Mouse (Mus musculus) liver, embryonic 11.5 days (tissue): ENCODE data around the gene Mfsd12. TPM values are rescaled to one million over a fixed set of nuclear protein-coding genes. Genes with fewer than 3 reads are reported as not detected.

Source experiments
- ATAC-seq: fragments of 200-750 bp; cut with Nextera tagmentation; replicated peaks from 2 replicates; pipeline ENCODE4 v1.8.0; 2017; ENCODE audit warnings: moderate number of reproducible peaks, mild to moderate bottlenecking, moderate TSS enrichment, moderate library complexity; ENCODE audit not compliant: low FRiP score
- DNase-seq: peaks from one replicate; pipeline ENCODE4 v3.0.0-alpha.2; 2017; ENCODE audit warnings: low spot score
- H3K27ac ChIP-seq: fragments of 300-500 bp; sonication (generic); 2 replicates; pipeline ENCODE4 v1.5.1; 2014; ENCODE audit warnings: mild to moderate bottlenecking, low read depth, low read length, control low read depth
- H3K27me3 ChIP-seq: fragments of 300-500 bp; sonication (generic); replicated peaks from 2 replicates; pipeline ENCODE4 v1.6.1; 2014; ENCODE audit warnings: low read length, mixed read lengths; ENCODE audit not compliant: control insufficient read depth, insufficient read depth
- H3K36me3 ChIP-seq: fragments of 300-500 bp; sonication (generic); 2 replicates; pipeline ENCODE4 v1.6.1; 2014; ENCODE audit warnings: mild to moderate bottlenecking, low read length, moderate library complexity, mixed read lengths; ENCODE audit not compliant: control insufficient read depth, insufficient read depth
- H3K4me1 ChIP-seq: fragments of 300-500 bp; sonication (generic); replicated peaks from 2 replicates; pipeline ENCODE4 v1.6.1; 2014; ENCODE audit warnings: low read length, mixed read lengths; ENCODE audit not compliant: control insufficient read depth, insufficient read depth
- H3K4me2 ChIP-seq: fragments of 300-500 bp; sonication (generic); 2 replicates; pipeline ENCODE4 v1.6.1; 2014; ENCODE audit warnings: mild to moderate bottlenecking, control low read depth, moderate library complexity
- H3K4me3 ChIP-seq: fragments of 300-500 bp; sonication (generic); 2 replicates; pipeline ENCODE4 v1.5.1; 2014; ENCODE audit warnings: low read depth, low read length, control low read depth
- H3K9ac ChIP-seq: fragments of 300-500 bp; sonication (generic); 2 replicates; pipeline ENCODE4 v1.6.1; 2014; ENCODE audit warnings: low read depth, low read length, control low read depth
- H3K9me3 ChIP-seq: fragments of 300-500 bp; sonication (generic); 2 replicates; pipeline ENCODE4 v1.6.1; 2016; ENCODE audit warnings: low read length, inconsistent platforms, mixed read lengths; ENCODE audit not compliant: control insufficient read depth
- WGBS: fragments of 180-500 bp; shearing (Covaris S2); extraction: QIAGEN DNeasy Blood & Tissue Kit; methylation state at CpG from one replicate; pipeline ENCODE4 v1.1.7; 2014; 5-methylcytosine and 5-hydroxymethylcytosine counted together
- polyA plus RNA-seq: library from polyadenylated mRNA; unstranded; fragments of >200 nt; fragmentation: Nextera tagmentation; extraction: Ambion mirVana; gene quantifications from 2 replicates; pipeline ENCODE4 v1.2.1, GENCODE M21; 2014

Gene Mfsd12
- polyA plus RNA-seq, 1 experiment from 2014 or later, result 11.2 TPM

GRCm38 (mm10) chr10:81378553-81379182 lies 21.4 kb downstream of the Mfsd12 start:
- ATAC-seq, result peak; percentile 92
- Histone ChIP-seq H3K27ac (peak overlapping the region; percentile 81), H3K9ac (peak overlapping the region; percentile 68), H3K4me2 (peak overlapping the region; percentile 80), H3K4me3 (peak overlapping the region; percentile 92), H3K27me3 (no peaks in the 10 kb centered on the region), H3K9me3 (no peaks in the 10 kb centered on the region), H3K36me3 (peaks cover 14% of the 10 kb centered on the region), H3K4me1 (peaks cover 42% of the 10 kb centered on the region)
- under 1% methylated on average over 46 of the region's 46 CpGs for WGBS
- peak; percentile 100 for DNase-seq

- peaks cover 10% of the 10 kb centered on the region for H3K36me3 ChIP-seq
- peak overlapping the region; percentile 80 for H3K4me2 ChIP-seq
- H3K4me1 ChIP-seq, result peaks cover 42% of the 10 kb centered on the region
- 55% methylated on average over 3 of the region's 3 CpGs for WGBS
- no peak for ATAC-seq
- peak overlapping the region; percentile 92 for H3K4me3 ChIP-seq
- H3K27ac ChIP-seq, result peak overlapping the region; percentile 81
- no peaks in the 10 kb centered on the region for H3K27me3 ChIP-seq
- DNase-seq, result no peak
- no peaks in the 10 kb centered on the region for H3K9me3 ChIP-seq
- H3K9ac ChIP-seq, result peak overlapping the region; percentile 68
Measured at GRCm38 (mm10) chr10:81379183-81379553, 21.9 kb downstream of the Mfsd12 start.

GRCm38 (mm10) chr10:81379809-81380378 lies 22.6 kb downstream of the Mfsd12 start:
- H3K4me2 ChIP-seq, result peak overlapping the region; percentile 1; the same call in 1 of the 2 replicates
- H3K9me3 ChIP-seq, result no peaks in the 10 kb centered on the region
- no peak for DNase-seq
- H3K27me3 ChIP-seq, result no peaks in the 10 kb centered on the region
- H3K4me1 ChIP-seq, result peaks cover 43% of the 10 kb centered on the region
- no peak overlapping the region for H3K27ac ChIP-seq
- 0 out of 2 replicates have a peak overlapping the region, but pooled peaks have one; percentile 8 for H3K9ac ChIP-seq
- WGBS, result 62% methylated on average over 6 of the region's 6 CpGs
- no peak for ATAC-seq
- peaks cover 10% of the 10 kb centered on the region for H3K36me3 ChIP-seq
- H3K4me3 ChIP-seq, result no peak overlapping the region

- no peaks in the 10 kb centered on the region for H3K9me3 ChIP-seq
- peaks cover 13% of the 10 kb centered on the region; the same call in 1 of the 2 replicates for H3K36me3 ChIP-seq
- H3K4me3 ChIP-seq, result no peak overlapping the region
- H3K27me3 ChIP-seq, result no peaks in the 10 kb centered on the region
- H3K4me2 ChIP-seq, result peak overlapping the region; percentile 31
- peak overlapping the region; percentile 78 for H3K27ac ChIP-seq
- ATAC-seq, result peak; percentile 47
- WGBS, result 35% methylated on average over 5 of the region's 5 CpGs
- no peak for DNase-seq
- H3K4me1 ChIP-seq, result peaks cover 44% of the 10 kb centered on the region
- peak overlapping the region; percentile 39 for H3K9ac ChIP-seq
Measured at GRCm38 (mm10) chr10:81382039-81382438, 24.7 kb downstream of the Mfsd12 start.

- H3K36me3 ChIP-seq, result peaks cover 25% of the 10 kb centered on the region
- H3K4me2 ChIP-seq, result peak within 1 kb of the TSS; percentile 94
- DNase-seq, result peak; percentile 98
- ATAC-seq, result peak; percentile 86
- H3K4me3 ChIP-seq, result peak within 1 kb of the TSS; percentile 78
- H3K27ac ChIP-seq, result peak within 1 kb of the TSS; percentile 85
- H3K9me3 ChIP-seq, result no peaks in the 10 kb centered on the region
- H3K9ac ChIP-seq, result peak within 1 kb of the TSS; percentile 86
- peaks cover 45% of the 10 kb centered on the region for H3K4me1 ChIP-seq
- H3K27me3 ChIP-seq, result no peaks in the 10 kb centered on the region
- 6% methylated on average over 54 of the region's 54 CpGs for WGBS
Measured at GRCm38 (mm10) chr10:81383802-81384604, 26.7 kb downstream of the Mfsd12 start, which contains the start of the genes Dohh and Gm48551. TSS of gene Dohh (plus strand) at chr10:81384428. TSS of gene Gm48551 (plus strand) at chr10:81384466.

- Histone ChIP-seq H3K9me3 (no peaks in the 10 kb centered on the region), H3K27ac (peak overlapping the region; percentile 85), H3K9ac (peak overlapping the region; percentile 86), H3K4me3 (peak overlapping the region; percentile 78), H3K27me3 (no peaks in the 10 kb centered on the region), H3K4me1 (peaks cover 46% of the 10 kb centered on the region), H3K4me2 (peak overlapping the region; percentile 94), H3K36me3 (peaks cover 25% of the 10 kb centered on the region)
- WGBS, result under 1% methylated on average over 19 of the region's 19 CpGs
- 0 out of 2 replicates have a peak, but pooled peaks have one; percentile 9 for ATAC-seq
- no peak for DNase-seq
Measured at GRCm38 (mm10) chr10:81384605-81384982, 27.3 kb downstream of the Mfsd12 start.

GRCm38 (mm10) chr10:81385603-81386306 lies 28.5 kb downstream of the Mfsd12 start:
- ATAC-seq (no peak), DNase-seq (no peak)
- Histone ChIP-seq H3K4me1 (peaks cover 43% of the 10 kb centered on the region), H3K36me3 (peaks cover 25% of the 10 kb centered on the region), H3K27ac (no peak overlapping the region), H3K9ac (peak overlapping the region; percentile 86), H3K4me2 (peak overlapping the region; percentile 94), H3K27me3 (no peaks in the 10 kb centered on the region), H3K9me3 (no peaks in the 10 kb centered on the region), H3K4me3 (peak overlapping the region; percentile 78)
- WGBS, result 65% methylated on average over 22 of the region's 22 CpGs

GRCm38 (mm10) chr10:81387716-81388115 lies 30.4 kb downstream of the Mfsd12 start:
- H3K4me1 ChIP-seq, result peaks cover 28% of the 10 kb centered on the region
- no peak overlapping the region for H3K4me2 ChIP-seq
- ATAC-seq, result no peak
- H3K9ac ChIP-seq, result no peak overlapping the region
- H3K27me3 ChIP-seq, result no peaks in the 10 kb centered on the region
- H3K4me3 ChIP-seq, result no peak overlapping the region
- H3K36me3 ChIP-seq, result peaks cover 25% of the 10 kb centered on the region
- 92% methylated on average over 20 of the region's 20 CpGs for WGBS
- DNase-seq, result no peak
- H3K9me3 ChIP-seq, result no peaks in the 10 kb centered on the region
- no peak overlapping the region for H3K27ac ChIP-seq
